Mouse (Mus musculus) liver, adult (tissue): ENCODE measurements around the gene Cacng8.

ENCODE experiments used
- GATA4 ChIP-seq: IDR thresholded peaks from 2 replicates; pipeline ENCODE4 v1.6.1; 2014; ENCODE audit warnings: mild to moderate bottlenecking, low read length; ENCODE audit not compliant: insufficient replicate concordance

The Cacng8 gene

DNA sequence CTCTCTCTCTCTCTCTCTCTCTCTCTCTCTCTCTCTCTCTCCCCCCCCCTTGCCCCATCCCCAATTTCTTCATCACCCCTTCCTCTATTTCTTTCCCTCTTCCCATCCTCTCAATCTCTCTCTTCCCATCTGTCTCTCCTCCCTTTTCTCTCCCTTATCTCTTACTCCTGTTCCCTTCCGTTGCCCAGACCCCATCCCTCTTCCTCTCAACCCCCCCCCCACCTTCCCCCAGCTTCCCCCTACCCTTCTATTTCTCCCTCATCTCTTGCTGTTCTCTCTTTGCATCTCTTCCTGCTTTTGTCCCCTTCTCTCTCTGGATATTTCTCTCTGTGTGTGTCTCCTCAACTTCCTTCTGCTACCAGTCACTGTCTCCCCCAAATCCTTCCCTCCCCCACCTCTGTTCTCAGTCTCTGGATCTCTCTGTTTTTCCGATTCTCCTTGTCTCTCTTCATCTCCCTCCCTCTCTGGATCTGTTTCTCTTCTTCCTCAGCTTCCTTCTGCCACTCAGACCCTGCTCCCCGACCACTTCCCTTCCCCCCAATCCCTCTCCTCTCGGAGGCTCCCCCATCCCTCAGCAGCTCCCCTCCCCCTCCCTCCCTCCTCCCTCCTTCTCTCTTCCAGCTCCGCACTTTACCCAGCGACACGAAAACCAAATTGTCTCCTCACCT lies at the start of gene Cacng8:
Gene Cacng8, plus strand, starts transcription at position 271 of the 668 bp plus-strand sequence.
- no peak for TF ChIP-seq GATA4

DNA sequence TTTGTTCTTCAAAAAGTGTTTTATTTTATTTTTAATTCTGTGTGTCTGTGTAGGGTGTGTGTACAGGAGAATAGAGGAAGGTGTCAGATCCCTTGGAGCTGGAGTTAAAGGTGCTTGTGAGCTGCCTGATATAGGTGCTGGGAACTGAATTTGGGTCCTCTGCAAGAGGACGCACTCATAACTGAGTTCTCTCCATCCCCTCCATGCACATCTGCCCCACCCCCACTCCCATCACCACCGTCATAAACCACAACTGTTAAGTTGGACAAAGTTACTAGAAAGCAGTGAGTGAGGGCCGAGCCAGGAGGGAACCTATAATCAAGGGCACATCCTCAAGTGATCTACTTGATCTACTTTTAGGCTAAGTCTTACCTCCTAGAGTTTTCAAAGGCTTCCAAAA lies 46.6 kb upstream of the Cacng8 start:
- no peak for TF ChIP-seq GATA4

DNA sequence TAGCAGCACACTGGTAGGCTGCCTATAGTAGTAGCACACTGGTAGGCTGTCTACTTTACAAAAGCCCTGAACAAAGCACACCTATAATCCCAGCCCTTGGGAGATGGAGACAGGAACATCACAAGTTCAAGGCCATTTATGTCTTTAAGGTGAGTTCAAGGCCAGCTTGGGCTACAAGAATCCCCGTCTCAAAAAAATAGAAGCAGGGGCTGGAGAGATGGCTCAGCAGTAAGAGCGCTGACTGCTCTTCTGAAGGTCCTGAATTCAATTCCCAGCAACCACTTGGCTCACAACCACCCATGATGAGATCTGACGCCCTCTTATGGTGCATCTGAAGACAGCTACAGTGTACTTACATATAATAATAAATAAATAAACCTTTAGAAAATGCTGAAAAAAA lies 45.2 kb upstream of the Cacng8 start:
- no peak for TF ChIP-seq GATA4

DNA sequence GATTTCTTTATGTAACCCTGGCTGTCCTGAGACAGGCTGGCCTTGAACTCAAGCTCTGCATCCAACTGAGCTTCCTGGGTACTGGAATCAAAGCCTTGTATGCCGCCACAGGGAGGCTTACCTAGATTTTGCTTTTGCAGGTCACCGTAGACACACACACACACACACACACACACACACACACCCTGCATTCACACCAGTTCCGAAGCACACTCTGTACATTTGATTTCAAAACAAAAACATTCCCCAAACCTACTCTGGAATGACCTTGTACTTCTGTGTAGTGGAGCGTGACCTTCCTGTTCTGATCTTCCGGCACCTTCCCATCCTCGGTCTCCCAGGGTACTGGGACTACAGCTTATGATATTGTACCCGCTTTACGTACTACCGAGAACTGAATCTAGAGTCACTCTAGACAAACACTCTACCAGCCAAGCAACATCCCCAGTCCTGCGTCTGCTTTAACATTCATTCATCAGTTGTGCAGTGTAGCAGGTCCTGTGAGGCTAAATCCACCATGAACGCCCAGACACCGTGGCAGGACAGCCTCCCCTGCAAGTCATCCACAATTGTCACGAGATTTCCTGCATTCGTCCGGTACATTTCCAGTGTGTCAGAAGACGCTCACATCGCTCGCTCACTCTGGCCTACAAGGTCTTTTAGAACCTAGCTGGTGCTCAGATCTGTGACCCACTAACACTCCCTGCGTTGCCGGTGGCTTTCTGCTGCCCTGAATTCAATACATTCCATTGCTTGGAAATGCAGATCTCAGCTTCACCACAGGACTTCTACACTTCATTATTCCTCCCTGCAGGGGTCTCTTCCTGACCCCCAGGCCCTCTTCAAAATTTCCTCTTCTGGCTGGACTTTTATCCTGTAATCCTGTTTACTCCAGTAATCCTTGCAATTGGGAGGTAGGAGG lies 42.9 kb upstream of the Cacng8 start:
- no peak for TF ChIP-seq GATA4

DNA sequence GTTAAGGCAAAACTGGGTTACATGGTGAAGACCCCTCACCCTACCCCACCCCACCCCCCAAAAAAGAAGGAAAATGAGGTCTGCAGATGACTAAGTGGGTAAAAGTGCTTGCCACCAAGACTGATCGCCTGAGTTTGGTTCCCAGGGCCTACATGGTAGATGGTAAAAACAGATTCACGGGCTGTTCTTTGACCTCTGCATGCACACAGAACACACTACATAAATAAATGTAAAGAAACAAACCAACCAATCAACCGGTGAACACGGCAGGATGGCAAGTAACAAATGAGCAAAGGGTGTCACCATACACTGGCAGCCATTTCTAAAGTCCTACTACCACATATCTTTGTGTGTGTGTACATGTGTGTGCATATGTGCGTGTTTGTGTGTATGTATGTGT lies 42.2 kb upstream of the Cacng8 start:
- TF ChIP-seq GATA4, result no peak

DNA sequence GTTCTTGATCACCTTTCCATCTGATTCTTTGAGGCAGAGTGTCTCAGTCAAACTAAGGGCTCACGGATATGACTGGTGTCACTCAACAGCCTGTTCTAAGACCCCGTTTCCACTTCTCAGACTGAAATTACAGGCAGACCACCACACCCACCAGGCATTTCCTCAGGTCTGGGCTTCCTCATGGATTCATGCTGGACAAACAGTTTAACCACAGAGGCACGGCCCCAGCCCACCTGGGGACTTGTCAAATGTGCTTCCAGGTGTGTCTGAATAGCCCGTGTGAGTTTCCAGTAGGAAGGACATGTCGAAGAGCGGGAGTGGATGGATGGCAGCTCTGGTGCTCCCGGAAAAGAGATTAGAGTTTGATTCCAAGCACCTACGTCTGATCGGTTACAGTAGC lies 40.7 kb upstream of the Cacng8 start:
- no peak for TF ChIP-seq GATA4

DNA sequence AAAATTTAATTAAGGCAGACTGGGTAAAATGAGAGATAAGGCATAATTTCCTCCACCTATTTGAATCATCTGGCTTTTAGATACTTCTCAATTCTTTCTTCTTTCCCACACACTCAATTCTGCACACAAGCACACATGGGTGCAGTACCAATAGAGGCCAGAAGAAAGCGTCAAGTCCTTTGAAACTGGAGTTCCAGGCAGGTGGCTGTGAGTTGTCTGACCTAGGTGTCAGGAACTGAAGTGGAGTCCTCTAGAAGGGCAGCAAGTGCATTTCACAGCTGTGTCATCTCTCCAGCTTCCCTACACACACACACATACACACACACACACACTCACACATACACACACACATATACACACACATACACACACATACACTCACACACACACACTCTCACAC lies 38.9 kb upstream of the Cacng8 start:
- TF ChIP-seq GATA4, result no peak

DNA sequence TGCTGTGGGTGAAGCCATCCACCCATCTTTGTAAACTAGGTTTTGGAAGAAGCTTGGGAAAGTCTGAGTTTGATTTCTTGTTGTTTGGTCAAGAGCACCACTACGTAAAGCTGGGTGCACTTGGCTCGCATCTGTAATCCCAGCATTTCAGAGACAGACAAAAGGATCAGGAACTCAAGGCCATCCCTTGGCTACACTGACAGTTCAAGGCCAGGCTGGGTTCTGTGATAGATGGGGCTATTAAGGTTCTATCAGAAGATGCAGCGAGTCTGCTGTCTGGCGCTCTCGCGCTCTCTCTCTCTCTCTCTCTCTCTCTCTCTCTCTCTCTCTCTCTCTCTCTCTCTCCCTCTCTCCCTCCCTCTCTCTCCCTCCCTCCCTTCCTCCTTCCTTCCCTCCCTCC lies 35.6 kb upstream of the Cacng8 start:
- TF ChIP-seq GATA4, result no peak

DNA sequence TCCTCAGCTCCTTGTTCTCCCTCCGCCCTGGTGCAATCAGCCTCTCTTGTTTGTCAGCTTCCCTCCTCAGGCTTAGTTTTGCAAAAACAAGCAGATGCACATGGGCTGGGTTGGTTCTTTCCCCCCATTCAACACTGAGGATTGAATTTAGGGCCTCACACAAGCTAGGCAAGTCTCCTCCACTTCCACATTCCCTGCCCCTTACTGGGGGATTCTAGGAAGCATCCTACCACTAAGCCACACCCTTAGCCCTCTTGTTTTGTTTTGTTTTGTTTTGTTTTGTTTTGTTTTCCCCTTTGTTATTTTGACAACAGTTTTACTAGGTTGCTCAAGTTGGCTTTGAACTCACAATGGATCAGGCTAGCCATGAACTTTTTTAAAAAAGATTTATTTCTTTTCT lies 29.8 kb upstream of the Cacng8 start:
- TF ChIP-seq GATA4, result no peak

DNA sequence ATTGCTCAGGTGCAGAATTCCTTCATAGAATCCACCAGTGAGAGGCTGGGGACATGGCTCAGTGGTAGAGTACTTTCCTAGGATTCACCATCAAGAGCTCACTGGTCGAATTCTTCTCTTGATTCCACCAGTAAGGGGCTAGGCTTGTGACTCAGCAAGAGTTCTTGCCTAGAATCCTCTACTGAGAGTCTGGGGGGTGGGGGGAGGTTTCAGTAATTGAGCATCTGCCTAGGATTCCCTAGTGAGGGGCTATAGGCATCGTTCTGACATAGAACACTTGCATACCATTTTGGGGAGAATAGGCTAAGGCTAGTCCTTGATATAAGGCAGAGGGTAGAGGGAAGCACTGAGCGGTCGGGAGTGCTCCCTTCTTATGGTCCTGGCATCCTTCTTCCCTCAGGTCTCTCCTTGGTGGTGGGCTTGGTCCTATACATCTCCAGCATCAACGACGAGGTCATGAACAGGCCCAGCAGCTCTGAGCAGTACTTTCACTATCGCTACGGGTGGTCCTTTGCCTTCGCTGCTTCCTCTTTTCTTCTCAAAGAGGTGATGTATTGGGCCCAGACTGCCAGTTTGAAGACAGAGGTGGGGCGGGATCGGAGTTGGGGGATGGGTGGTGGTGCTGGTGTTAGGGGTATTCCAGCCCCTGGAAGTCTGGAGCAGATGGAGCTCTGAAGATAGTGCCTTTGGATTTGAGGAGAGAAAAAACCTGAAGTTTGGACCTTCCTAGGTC lies 24.8 kb upstream of the Cacng8 start:
- no peak for TF ChIP-seq GATA4

DNA sequence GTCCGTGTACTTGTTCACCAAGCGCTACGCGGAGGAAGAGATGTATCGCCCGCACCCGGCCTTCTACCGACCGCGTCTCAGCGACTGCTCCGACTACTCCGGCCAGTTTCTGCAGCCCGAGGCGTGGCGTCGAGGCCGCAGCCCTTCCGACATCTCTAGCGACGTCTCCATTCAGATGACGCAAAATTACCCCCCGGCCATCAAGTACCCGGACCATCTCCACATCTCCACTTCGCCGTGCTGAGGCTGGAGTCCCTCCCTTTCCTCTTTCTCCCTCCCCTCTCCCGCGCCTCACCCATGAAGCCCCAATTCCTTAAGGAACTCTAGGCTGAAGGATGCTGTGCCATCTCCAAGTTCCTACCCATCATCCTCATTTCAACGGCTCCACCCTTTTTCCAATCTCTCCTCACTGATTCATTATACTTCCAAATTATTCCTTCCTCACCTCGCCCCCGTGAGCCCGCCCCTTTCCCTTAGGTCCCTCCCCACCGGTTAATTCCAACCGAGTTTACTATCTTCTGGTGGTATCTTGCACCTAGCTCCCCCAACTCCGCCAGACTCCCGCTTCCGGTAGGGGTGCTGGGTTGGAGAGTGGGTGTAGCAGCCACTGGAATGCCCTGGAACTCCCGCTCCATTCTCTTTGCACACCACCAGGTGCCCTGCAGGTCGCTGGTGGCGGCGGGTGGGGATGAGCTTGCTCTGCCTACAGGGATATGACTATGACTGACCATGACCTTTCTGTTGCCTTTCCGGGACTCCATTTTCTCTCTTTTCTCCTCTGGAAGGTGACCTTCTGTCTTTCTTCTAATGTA lies 23.6 kb upstream of the Cacng8 start:
- TF ChIP-seq GATA4, result no peak

DNA sequence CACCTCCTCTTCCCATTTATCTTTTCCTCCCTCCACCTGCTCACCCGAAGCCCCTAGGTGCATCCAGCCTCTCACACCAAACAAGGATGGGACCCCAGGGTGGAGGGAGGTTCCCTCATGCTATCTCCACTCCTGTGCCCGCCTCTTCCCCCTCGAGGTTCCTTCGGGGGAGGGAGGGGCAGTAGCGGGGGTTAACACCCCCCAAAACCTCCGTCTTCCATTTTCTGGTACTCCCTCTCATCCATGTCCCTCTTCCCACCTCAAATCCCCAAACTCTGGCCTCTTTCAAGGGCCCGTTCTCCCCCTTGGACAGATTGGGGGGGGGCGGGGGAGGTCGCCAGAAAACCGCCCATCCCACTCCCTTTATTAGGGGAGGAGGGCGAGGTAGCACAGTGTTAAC lies 22.9 kb upstream of the Cacng8 start:
- TF ChIP-seq GATA4, result no peak

DNA sequence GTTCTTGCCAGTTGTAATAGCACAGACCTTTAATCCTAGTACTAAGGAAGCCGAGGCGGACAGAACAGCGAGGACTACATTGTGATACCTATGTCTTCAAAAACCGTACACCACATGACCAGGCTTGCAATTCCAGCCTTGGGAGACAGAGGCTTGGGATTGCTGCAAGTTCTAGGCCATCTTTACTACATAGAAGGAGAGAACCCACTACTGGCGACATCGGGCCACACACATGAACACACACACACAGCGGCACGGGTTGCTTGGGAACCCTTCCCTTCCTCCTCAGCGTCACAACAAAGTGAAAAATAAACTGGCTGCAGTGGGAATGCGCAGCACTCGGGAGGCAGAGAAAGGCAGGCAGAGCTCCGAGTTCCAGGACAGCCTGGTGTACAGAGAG lies 22.2 kb upstream of the Cacng8 start:
- TF ChIP-seq GATA4, result no peak

DNA sequence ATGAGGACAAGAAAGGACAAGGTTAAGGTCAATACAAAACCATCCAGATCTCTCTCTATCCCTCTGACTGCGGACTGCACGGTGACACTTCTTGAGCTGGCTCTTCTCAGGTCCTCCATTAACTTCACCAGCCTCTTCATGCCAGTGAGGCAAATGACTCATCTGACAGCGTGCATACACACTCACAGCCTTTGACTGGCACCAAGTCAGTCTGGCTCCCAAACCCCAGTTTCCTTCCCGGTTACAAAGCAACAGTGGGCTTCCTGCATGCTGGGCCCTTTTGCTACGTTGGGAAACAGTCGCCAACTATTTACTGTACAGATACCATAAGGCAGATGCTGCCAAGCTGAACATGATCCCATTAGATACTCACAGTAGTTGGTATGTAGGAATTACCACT lies 21.3 kb upstream of the Cacng8 start:
- TF ChIP-seq GATA4, result no peak

DNA sequence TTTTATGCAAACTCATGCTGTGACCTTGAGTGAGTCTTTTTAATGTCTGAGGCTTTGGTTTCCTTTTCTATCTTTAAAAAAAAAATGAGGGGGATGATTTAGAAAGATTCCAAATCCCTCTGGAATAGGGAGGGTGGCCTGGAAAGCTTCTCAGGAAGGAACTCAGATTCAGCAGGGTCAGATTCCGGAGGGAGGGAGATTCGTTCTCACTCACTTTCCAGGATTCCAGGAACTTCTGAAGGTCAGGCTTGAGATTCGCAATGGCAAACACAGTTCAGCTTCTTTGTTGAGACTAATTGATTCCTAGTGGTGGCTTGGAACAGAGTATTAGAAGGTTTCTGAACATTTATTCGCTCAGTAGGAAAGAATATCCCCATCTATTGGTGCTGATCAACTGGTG lies 20.1 kb upstream of the Cacng8 start:
- TF ChIP-seq GATA4, result no peak

DNA sequence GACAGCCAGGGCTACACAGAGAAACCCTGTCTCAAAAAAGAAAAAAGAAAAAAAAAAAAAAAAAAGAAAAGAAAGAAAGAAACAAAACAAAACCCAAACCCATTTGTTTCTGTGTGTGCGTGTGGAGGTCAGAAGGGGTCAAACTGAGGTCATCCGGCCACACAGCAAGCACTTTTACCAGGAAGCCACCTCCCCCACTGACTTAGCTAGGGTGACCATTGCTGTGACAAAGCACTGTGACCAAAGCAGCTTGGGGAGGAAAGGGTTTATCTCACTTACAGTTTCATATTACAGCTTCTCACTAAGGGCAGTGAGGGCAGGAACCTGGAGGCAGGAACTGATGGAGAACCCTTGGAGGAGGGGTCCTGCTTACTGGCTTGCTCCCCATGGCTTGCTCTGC lies 18.1 kb upstream of the Cacng8 start:
- no peak for TF ChIP-seq GATA4

DNA sequence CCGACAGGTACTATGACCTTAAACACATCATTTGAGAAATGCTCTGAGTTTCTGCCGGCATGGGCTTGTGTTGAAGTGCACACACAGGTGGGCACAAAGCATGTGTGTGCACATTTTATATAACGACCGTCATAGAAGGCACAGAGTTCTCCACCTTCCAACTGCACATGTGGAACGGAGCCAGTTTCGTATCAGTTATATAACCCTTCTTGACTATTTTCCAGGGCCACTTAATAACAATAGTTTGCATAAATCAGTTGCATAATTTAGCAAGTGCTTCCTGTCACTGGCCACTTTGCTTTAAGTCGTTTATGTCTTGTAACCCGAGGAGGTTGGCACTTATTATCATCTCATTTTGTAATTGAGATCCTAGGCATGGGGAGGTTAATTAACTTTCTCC lies 16.7 kb upstream of the Cacng8 start:
- no peak for TF ChIP-seq GATA4
